8 mouse cellular contexts compared by ENCODE assay signal in genomic region chr14:58075433-58076029, GRCm38 (mm10). TPM values are rescaled to one million over a fixed set of nuclear protein-coding genes. Genes with fewer than 3 reads are reported as not detected.
DNase-seq lines count a peak whose midpoint lies in the region; ATAC-seq and TF ChIP-seq lines count a peak whose summit lies in the region.

No protein-coding gene starts in this region.

- H3K9ac ChIP-seq in lung, postnatal 0 days (replicated peaks; ENCODE audit: low read depth) = no peak overlapping the region
- no peak overlapping the region for H3K9ac ChIP-seq in liver, embryonic 15.5 days

- no peaks in the 10 kb centered on the region for H3K36me3 ChIP-seq in lung, postnatal 0 days (ENCODE audit: insufficient read depth, low read length)
- H3K36me3 ChIP-seq in kidney, adult 2 months (ENCODE audit: control insufficient read depth, insufficient read depth, low read length) = no peaks in the 10 kb centered on the region
- H3K36me3 ChIP-seq in liver, embryonic 15.5 days (replicated peaks) = no peaks in the 10 kb centered on the region

- no peaks in the 10 kb centered on the region for H3K9me3 ChIP-seq in lung, postnatal 0 days (ENCODE audit: low read length)
- H3K9me3 ChIP-seq in liver, embryonic 15.5 days (replicated peaks) = no peaks in the 10 kb centered on the region

- peaks cover 11% of the 10 kb centered on the region for H3K4me1 ChIP-seq in lung, postnatal 0 days (ENCODE audit: insufficient read depth, low read depth, low read length)
- no peaks in the 10 kb centered on the region; the same call in 1 of the 2 replicates for H3K4me1 ChIP-seq in kidney, adult 2 months (ENCODE audit: control insufficient read depth, insufficient read depth, low read length)
- H3K4me1 ChIP-seq in liver, embryonic 15.5 days (replicated peaks) = peaks cover 20% of the 10 kb centered on the region

- peak; percentile 38 for TF ChIP-seq CTCF in lung, postnatal 0 days (IDR thresholded peaks at IDR 0.05)
- TF ChIP-seq CTCF in kidney, adult 2 months (conservative IDR thresholded peaks at IDR 0.05; ENCODE audit: insufficient read depth, insufficient read length, low read depth, low read length) = no peak

- no peak for TF ChIP-seq EP300 in lung, postnatal 0 days (IDR thresholded peaks at IDR 0.05)

- peaks cover 36% of the 10 kb centered on the region for H3K27me3 ChIP-seq in lung, postnatal 0 days (replicated peaks; ENCODE audit: insufficient read depth, low read length)
- H3K27me3 ChIP-seq in kidney, adult 2 months (replicated peaks; ENCODE audit: control insufficient read depth, insufficient read depth, low read length) = no peaks in the 10 kb centered on the region; the same call in 1 of the 2 replicates
- peaks cover 93% of the 10 kb centered on the region for H3K27me3 ChIP-seq in liver, embryonic 15.5 days

- H3K4me2 ChIP-seq in lung, postnatal 0 days (replicated peaks; ENCODE audit: low read depth, low read length) = peak overlapping the region; percentile 94
- H3K4me2 ChIP-seq in liver, embryonic 15.5 days = peak overlapping the region; percentile 59

- no peak for DNase-seq in lung, postnatal 0 days (ENCODE audit: low spot score)
- no peak for DNase-seq in lung, postnatal 36 days
- peak; percentile 78 for DNase-seq in cerebellum, adult 9-10 months
- DNase-seq in frontal cortex, postnatal 36 days (ENCODE audit: low spot score in 2 of 2) = peak; percentile 33 to 40
- peak; percentile 44 for DNase-seq in kidney, adult 2 months
- peak; percentile 32 for DNase-seq in right cerebral cortex, postnatal 25 days
- DNase-seq in urinary bladder, adult 2 months (ENCODE audit: low spot score) = no peak

- 1% methylated on average over 30 of the region's 31 CpGs for WGBS in lung, postnatal 0 days
- under 1% methylated on average over 31 of the region's 31 CpGs for whole genome bisulfite sequencing in kidney, adult 2 months
- under 1% methylated on average over 31 of the region's 31 CpGs for WGBS in liver, embryonic 15.5 days (ENCODE audit: insufficient replicate concordance)

- peak overlapping the region; percentile 60 for H3K4me3 ChIP-seq in lung, postnatal 0 days (ENCODE audit: low read depth, low read length)
- H3K4me3 ChIP-seq in kidney, adult 2 months (ENCODE audit: insufficient read depth, low read depth, low read length) = peak overlapping the region; percentile 74
- peak overlapping the region; percentile 43 for H3K4me3 ChIP-seq in liver, embryonic 15.5 days (replicated peaks)

- H3K27ac ChIP-seq in lung, postnatal 0 days (ENCODE audit: low read length) = no peak overlapping the region
- H3K27ac ChIP-seq in kidney, adult 2 months (ENCODE audit: insufficient read depth, low read depth, low read length) = peak overlapping the region; percentile 35
- H3K27ac ChIP-seq in liver, embryonic 15.5 days (replicated peaks) = no peak overlapping the region

- ATAC-seq in lung, postnatal 0 days = no peak; the same call in 1 of the 2 replicates
- no peak for ATAC-seq in liver, embryonic 15.5 days (ENCODE audit: insufficient read depth)

- no peak for TF ChIP-seq POLR2A in kidney, adult 2 months (IDR thresholded peaks at IDR 0.05; ENCODE audit: low read depth, low read length)

RNA-seq across cellular contexts. Expression of gene Fgf9, which starts 5.2 kb away (rescaled TPM):
- polyA plus RNA-seq in lung, postnatal 0 days (2015; fragmentation: Nextera tagmentation; extraction: Ambion mirVana) = 2.7 and 3.1 TPM in 2 replicates
- 5.3 and 7.1 TPM in 2 replicates for polyA plus RNA-seq in kidney, adult 2 months (2012; rRNA removed)
- 0.13 and 0.30 TPM in 2 replicates for polyA plus RNA-seq in liver, embryonic 15.5 days (2015; fragmentation: Nextera tagmentation; extraction: Ambion mirVana)
- polyA plus RNA-seq in urinary bladder, adult 2 months (2012; rRNA removed) = 6.2 and 8.7 TPM in 2 replicates

Comparison
In these comparisons a context has a peak if more than half of its experiments do, and no peak if none do; other contexts are left out.
1. DNase-seq: peak in cerebellum, adult 9-10 months (single experiment), frontal cortex, postnatal 36 days (2 of 2), kidney, adult 2 months (single experiment) and right cerebral cortex, postnatal 25 days (single experiment); none in lung, postnatal 0 days (single experiment), lung, postnatal 36 days (single experiment) and urinary bladder, adult 2 months (single experiment).
2. Peak in every context shown above with its lines, with median percentiles within 50 percentile points of each other: H3K4me3 ChIP-seq.